Mouse (Mus musculus): ENCODE measurements at regions not wholly inside any gene's neighbourhood (a gene's known extent, or its start where the extent isn't known, plus 50 kb on each side); places are given as distances from the start of the nearest gene placed in this dataset.

- DNase-seq: no peak
Measured at GRCm38 (mm10) chr6:82860485-82860884, 79.1 kb downstream of the Sema4f start.

DNA sequence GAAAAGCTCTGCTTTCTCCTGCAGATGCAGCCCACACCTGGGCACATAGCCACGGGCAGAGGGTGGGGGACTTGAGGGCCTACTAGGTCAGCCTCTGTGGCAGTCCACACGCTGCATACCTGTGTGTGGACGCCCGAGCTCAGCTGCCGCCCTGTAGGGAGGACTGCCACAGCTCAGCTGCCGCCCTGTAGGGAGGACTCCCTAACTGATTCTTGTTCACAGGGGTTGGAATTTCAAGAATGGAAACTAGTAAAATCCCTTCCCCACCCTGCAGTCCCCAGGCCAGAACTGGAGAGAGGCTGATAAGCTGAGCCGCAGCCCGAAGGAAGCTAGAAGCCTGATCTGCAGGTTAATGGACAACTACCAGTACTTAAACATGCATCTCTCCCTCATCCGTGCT, 82.0 kb upstream of the Hk2 start:
- DNase-seq: no peak

DNA sequence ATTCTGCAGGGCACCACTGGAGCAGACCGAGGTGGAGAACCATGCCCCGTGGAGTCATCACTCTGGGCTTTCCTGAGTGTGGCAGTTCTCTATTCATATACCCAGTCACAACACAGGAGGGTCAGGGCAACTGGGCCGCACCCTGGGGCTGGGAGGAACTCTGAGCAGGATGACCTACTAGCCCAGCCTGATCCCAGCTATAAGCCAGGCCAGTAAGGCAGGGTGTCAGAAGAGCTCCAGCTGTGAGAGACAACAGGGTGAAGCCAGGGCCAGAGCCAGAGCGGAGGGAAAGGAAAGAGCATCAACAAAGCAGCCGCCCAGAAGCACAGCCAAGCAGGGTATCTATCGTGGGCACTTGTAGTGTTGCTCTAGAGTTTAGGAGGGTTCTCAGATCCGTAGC, 81.1 kb upstream of the Hk2 start:
- DNase-seq: no peak

DNA sequence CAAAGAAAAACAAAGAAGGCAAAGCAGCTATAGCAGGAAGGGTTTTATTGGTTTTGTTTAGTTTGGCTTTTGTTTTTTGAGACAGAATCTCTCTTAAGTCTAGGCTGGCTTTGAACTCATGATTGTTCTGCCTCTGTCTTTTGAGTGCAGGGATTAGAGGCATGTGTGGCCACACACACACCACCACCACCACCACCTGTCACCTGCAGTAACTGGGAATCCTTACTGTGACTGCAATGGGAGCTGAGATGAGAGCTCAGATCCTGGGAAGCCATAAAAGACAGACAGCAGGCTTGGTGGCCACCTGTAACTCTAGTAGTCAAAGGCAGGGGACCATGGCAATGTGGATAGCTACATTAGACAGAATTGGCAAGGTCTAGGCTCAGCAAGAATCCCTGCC, 80.5 kb upstream of the Hk2 start:
- no peak for DNase-seq

GRCm38 (mm10) chr6:82854338-82854737, 80.1 kb upstream of the Hk2 start:
- peak; percentile 53 for DNase-seq

- no peak for DNase-seq
Measured at GRCm38 (mm10) chr6:82853076-82853475, 78.8 kb upstream of the Hk2 start.

DNA sequence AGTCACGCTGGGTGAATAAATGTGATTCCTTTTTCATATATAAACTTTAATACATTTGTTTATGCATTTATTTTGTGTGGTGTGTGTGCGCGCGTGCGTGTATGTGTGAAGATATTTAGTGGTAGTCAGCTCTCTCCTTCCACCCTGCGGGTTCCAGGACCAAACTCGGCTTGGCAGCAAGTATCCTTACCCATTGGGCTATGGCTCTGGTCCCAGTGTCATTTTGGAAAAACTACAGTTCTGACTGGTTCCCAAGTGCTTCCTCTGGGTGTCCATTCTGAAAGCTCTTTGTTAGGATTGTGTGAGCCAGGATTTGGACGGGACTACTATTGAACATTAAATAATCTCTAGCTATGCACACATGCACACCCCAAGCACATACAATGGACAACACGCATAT, 76.3 kb upstream of the Hk2 start:
- no peak for DNase-seq

DNA sequence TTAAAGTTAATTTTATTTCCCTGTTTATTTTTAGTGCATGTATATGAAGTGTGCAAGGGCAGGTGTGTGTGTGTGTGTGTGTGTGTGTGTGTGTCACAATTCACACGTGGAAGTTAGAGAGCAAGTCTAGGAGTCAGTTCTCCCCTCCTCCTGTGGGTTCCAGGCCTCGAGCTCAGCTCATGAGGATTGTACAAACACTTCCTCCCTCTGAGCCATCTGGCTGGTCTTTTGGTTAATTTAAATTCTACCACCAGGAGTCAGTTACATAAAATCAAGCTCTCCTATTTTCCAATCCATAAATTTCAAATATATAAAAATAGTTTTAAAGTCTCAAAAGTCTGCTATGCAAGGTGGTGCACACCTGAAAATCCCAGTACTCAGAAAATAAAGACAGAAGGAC, 73.3 kb upstream of the Hk2 start:
- DNase-seq: no peak

GRCm38 (mm10) chr6:82846587-82847150, 72.4 kb upstream of the Hk2 start:
- DNase-seq: no peak

DNA sequence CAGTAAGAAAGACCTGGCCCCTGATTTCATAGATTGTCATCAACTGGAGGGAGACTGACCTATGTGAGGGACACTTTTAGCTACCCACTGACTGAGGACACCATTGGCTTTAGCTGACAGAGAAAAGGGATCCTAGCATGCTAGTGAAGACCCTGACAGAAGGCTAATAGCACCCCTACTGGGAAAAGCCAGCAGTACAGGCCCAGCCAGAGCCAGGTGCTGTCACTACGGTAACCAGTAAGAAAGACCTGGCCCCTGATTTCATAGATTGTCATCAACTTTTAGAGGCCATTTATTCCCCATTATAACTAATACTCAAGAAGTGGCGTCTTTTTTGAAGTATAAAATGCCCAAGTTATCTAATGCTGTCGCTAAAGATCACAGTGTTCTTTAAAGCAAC, 70.2 kb upstream of the Hk2 start:
- DNase-seq: no peak

DNA sequence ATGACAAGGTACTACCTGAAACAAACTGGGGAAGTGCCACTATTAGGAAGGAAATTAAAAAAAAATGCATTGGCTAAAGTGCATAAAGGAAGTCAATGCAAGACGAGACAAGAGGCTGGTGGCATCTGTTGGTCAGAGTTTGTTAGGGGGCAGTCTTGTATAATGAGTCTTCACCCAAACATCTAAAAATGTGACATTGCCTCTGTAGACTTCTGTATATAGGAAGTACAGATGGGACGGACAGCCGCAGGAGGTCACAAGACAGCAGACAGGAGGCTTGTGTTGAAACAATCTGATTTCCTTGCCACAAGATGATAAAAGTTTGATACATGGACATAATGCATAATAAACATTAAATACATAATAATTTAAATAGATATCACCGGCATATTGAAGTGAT, 69.6 kb upstream of the Hk2 start:
- DNase-seq: no peak

- DNase-seq: no peak
Measured at GRCm38 (mm10) chr6:82837246-82837645, 63.0 kb upstream of the Hk2 start.

GRCm38 (mm10) chr6:82835222-82836064, 61.2 kb upstream of the Hk2 start:
- DNase-seq: no peak

- DNase-seq: no peak
Measured at GRCm38 (mm10) chr6:82833867-82834266, 59.6 kb upstream of the Hk2 start.

DNA sequence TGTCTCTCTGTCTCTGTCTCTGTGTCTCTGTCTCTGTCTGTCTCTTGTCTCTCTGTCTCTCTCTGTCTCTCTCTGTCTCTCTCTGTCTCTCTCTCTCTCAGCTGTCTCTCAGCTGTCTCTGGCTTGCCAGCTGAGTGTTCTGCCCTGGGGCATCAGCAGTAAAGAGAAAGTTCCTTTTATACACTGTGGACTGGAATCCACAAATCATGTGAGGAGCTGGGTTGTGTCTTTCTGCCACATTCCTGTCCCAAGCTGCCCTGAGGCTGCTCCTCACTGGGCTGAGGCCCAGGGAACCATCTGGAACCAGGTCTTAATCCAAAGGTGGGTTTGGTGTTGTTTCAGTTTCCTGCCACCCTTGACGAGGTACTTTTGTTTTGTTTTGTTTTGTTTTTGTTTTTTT, 57.0 kb upstream of the Hk2 start:
- no peak for DNase-seq

GRCm38 (mm10) chr6:82824684-82825083, 50.4 kb upstream of the Hk2 start:
- no peak for DNase-seq

DNA sequence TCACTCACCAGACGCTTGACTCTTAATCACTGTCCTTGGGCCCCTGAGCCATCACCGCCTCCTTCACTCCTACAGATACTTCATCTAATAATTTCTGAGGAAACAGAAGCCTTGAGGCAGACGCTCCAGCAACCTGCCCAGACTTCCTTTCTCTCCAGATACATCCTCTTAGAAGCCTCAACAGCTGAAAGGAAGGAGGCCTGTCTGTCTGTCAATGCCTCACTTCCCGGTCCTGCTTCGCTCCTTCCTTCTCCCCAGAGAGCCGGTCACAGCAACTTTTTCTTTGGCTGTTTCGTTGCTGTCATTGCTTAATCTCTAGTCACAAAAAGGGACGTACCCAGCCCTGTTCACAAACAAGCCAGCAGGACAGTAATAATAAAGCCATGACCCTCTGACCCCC, 50.0 kb upstream of the Hk2 start:
- DNase-seq: no peak
